Mouse (Mus musculus): ENCODE measurements around the gene Chst5. TPM values are rescaled to one million over a fixed set of nuclear protein-coding genes. Genes with fewer than 3 reads are reported as not detected.
"Not testable (repeated sequence)": the region's sequence is repeated elsewhere in the genome, so short reads cannot be mapped to it uniquely, and the experiment has no call there.

The Chst5 gene
- total RNA-seq, 2 experiments from 2014 or later, result 0.44 to 0.79 TPM

DNA sequence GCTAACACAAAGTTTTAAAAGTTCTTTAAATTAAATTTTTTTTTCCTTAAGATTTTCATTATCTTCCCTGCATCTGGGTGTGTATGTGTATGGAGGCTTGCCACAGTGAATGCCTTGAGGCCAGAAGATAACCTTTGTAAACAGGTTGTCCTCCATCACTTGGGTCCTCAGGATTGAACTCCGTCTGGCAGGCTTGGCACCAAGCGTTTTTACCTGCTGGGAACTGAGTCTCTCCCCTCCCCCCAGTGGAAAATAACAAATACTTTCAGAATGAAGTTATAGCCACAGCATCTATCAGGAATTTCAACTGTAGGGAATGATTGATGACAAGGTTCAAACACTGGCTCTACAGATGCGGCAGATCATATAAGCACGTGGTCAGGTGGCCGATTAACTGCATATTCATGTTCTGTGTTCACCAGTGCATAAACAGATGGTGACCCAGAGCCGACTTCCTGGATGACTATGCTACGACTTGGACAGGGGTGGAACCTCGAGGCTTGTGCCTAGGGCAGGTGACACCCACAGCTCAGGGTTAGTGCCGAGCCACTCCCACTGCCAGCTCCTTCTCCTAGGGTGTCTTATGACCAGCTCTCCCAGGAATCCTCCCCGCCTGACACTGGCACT is 29.4 kb upstream of the Chst5 start:
- DNase-seq (ENCODE audit: low spot score in 2 of 2), result no peak
- H3K27ac ChIP-seq, result peak overlapping the region; percentile 92
- H3K4me3 ChIP-seq, result peak overlapping the region; percentile 91
- no peak for TF ChIP-seq CTCF (conservative IDR thresholded peaks at IDR 0.05)

DNA sequence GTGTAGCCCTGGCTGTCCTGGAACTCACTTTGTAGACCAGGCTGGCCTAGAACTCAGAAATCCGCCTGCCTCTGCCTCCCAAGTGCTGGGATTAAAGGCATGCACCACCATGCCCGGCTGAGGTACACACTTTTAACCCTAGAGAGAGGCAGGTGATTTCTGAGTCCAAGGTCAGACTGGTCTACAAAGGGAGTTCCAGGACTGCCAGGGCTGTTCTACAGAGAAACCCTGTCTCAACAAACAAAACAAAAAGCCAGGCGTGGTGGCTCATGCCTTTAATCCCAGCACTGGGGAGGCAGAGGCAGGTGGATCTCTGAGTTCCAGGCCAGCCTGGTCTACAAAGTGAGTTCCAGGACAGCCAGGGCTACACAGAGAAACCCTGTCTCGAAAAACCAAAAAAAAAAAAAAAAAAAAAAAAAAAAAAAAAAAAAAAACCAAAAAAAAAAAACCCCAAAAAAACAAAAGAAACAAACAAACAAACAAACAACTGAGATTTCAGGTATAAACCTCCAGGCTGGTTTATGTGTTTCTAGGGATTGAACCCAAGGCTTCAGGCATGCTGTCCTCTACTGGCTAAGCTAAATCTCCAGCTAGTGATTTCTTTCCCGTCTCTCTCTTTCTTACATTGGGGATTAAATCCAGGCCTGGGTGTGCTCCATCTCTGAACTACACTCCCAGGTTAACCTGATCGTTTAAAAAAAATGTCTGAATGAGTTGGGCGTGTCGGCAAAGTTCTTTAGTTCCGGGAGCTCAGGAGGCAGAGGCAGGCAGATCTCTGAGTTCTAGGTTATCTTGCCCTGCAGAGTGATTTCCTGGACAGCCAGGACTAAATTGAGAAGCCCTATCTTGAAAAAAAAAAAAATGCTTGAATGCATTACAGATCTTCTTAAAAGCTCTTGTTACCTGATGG is 28.1 kb upstream of the Chst5 start:
- H3K27ac ChIP-seq; DNase-seq (ENCODE audit: low spot score in 2 of 2); H3K4me3 ChIP-seq: not testable (repeated sequence)

DNA sequence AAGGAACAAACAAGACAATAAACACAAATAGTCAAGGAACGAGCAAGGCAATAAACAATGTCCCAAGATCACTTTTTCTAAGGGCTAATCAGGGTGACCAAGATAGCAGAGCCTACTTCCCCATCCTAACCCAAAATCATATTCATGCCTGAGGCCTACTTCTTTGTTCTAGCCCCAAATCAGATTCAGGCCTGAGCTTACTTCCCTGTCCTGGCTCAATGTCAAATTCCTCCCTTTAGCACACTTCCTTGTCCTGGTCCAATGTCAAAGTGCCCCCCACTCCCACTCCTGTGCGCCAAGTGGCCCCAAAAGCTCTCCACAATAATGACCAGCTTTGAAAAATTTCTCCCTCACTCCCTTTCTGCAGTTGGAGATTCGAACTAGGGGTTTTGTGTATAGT is 26.9 kb upstream of the Chst5 start:
- TF ChIP-seq CTCF (conservative IDR thresholded peaks at IDR 0.05), result no peak
- no peak for DNase-seq (ENCODE audit: low spot score in 2 of 2)
- H3K27ac ChIP-seq, result no peak overlapping the region
- no peak overlapping the region for H3K4me3 ChIP-seq

DNA sequence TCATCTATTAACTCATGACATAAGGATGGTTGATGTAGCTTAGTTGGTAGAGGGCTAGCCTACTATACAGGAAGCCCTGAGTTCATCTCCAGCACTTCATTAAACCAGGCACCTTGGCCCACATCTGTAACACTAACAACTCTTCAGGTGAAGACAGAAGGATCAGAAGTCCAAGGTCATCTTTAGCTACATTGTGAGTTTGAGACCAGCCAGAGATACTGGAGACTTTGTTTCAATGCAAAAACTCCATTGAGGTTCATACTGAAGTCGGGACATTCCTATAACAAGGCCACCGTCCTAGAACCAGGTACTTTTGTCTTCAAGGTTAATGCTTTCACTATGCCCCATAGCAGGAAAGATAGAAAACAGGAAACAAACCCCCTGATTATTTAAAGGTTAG is 24.0 kb upstream of the Chst5 start:
- no peak for DNase-seq (ENCODE audit: low spot score in 2 of 2)
- peak overlapping the region; percentile 91; the same call in 1 of the 2 replicates for H3K4me3 ChIP-seq
- H3K27ac ChIP-seq, result peak overlapping the region; percentile 93; the same call in 1 of the 2 replicates
- TF ChIP-seq CTCF (conservative IDR thresholded peaks at IDR 0.05), result no peak

DNA sequence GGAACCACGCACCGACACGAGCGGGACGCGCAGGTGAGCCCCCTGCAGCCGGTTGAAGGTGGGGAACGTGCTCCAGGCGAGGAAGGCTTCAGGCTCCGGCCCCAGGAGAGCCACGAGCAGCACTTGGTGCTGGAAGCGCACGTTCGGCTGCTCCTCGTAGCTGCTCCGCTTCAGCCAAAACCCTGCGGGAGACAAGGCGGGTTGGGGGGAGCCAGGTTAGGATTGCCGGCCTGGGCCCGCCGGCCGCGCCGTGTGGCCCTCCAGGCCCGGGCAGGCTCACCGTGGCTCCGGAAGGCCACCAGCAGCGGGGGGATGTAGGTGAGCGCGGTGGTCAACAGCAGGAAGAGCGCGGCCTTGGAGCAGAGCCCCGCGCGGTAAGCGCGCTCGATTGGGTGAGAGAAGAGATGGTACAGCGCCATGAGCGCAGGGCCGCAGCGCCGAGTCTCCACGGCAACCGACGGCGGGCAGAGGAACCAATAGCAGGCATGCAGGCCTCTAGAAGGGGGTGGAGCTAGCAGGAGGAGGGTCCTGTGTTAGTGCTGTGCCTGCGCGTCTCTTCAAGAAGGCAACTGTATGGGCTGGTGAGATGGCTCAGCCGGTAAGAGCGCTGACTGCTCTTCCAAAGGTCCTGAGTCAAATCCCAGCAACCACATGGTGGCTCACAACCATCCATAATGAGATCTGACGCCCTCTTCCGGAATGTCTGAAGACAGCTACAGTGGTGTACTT is 23.3 kb upstream of the Chst5 start, which contains the start of gene Tmem231:
TSS of gene Tmem231 (minus strand) at position 534 of the 729 bp plus-strand sequence.
- H3K27ac ChIP-seq, result peak within 1 kb of the TSS; percentile 93
- peak; percentile 53 for TF ChIP-seq CTCF (conservative IDR thresholded peaks at IDR 0.05)
- DNase-seq (ENCODE audit: low spot score in 2 of 2), result peak; percentile 86 to 94
- H3K4me3 ChIP-seq, result peak within 1 kb of the TSS; percentile 91

DNA sequence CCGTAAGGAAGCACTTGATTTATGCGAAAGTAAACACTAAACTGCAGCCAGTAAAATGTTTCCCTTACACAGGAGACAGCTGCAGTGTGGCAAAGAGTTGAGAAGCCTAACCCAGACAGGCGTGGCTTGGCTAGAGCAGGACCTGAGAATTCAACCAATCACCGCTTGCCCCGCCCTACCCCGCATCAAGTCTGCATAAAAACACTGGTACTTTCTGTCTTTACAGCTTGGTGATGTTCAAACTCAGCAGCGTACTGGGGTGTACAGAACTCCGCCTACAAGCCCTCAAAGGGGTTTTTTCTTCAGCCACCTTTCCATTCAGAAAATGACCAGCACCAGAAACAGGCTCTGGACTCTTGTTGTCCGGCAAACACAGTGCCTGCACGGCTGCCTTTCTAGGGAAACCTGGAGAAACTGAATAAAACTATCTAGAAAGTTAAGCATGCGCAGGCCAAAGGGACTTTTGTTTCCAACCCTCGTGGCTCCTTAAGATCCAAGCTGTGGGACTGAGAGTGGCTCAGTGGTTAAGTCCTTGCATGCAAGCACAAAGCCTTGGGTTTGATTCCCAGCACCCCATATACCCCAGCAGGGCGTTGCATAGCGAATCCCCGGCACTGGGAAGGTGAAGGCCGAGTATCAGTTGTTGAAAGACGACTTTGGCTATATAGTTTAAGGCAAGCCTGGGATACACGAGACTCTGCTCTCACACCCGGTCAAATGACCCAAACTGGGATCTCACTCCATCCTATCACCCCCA is 22.5 kb upstream of the Chst5 start:
- Histone ChIP-seq H3K4me3 (peak overlapping the region; percentile 91), H3K27ac (peak overlapping the region; percentile 93)
- no peak for TF ChIP-seq CTCF (conservative IDR thresholded peaks at IDR 0.05)
- DNase-seq (ENCODE audit: low spot score in 2 of 2), result peak in 1 of 2 experiments; percentile 13

DNA sequence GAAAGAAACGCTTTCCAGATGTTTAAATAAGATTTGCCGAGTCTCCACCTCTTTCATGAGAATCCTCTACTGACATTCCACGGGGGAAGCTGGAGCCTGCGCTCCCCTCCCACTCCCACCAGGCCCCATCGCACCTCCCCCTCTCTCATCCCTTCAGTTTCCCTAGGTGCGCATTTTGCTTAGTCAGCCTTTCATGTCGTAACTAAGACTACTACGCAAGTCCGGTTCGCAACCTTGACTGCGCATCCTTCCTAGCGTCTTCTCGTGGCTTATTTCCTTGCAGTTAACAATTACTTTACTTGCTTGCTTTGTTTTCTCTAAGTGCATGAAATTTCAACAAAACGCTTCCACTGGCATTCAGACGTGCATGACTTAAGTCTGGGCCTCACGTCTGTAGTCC is 21.5 kb upstream of the Chst5 start:
- H3K4me3 ChIP-seq, result no peak overlapping the region
- no peak for DNase-seq (ENCODE audit: low spot score in 2 of 2)
- H3K27ac ChIP-seq, result no peak overlapping the region
- TF ChIP-seq CTCF (conservative IDR thresholded peaks at IDR 0.05), result no peak

DNA sequence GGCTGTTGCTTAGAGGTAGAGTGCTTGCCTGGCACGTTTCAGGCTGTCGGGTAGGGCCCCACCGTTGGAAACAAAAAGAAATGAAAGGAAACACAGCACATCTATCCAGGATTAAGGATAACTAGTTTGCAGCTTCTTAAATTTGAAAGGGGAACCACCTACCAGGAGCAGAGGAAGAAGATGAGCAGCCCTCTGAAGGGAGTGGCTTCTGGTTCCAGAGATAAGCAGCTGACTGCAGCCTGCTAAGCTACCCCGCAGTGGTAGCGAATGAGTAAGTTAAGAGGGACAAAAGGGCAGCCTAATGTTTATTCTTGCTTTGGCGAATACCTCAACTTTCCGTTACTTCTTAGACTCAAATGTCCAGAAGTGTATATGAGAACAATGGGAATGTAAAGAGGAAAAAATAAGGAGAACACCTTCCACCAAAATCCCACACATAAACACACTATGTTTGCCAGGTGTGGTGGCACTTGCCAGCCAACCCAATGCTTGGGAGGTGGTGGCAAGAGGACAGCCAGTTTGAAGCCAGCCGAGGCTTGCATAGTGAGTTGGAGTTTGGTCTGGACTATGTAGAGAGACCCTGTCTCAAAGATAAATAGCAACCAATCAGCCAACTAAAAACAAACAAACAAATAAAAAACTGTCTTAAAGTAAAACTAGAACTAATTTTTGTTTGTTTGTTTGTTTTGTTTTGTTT is 19.5 kb upstream of the Chst5 start:
- TF ChIP-seq CTCF (conservative IDR thresholded peaks at IDR 0.05), result no peak
- Histone ChIP-seq H3K27ac (no peak overlapping the region), H3K4me3 (no peak overlapping the region)
- no peak for DNase-seq (ENCODE audit: low spot score in 2 of 2)

DNA sequence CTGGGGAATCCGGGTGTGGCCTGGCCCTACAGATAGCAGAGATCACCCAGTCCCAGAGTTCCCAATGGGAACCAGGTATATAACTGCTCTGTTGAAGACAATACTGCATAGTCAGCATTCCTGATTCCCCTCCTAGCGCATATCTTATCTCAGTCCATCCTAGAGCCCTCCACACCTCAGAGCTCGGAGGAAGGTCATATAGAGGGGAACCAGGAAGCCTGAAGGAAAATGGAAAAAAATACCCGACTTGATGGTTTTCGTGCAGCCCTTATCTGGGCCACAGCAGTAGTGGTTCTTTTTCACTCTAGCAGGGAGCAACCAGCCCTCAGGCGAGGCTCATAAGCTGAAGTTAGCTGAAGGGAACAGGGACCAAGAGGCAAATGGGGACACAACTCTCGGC is 14.7 kb upstream of the Chst5 start:
- H3K4me3 ChIP-seq, result no peak overlapping the region
- DNase-seq (ENCODE audit: low spot score in 2 of 2), result no peak
- no peak for TF ChIP-seq CTCF (conservative IDR thresholded peaks at IDR 0.05)
- no peak overlapping the region for H3K27ac ChIP-seq

DNA sequence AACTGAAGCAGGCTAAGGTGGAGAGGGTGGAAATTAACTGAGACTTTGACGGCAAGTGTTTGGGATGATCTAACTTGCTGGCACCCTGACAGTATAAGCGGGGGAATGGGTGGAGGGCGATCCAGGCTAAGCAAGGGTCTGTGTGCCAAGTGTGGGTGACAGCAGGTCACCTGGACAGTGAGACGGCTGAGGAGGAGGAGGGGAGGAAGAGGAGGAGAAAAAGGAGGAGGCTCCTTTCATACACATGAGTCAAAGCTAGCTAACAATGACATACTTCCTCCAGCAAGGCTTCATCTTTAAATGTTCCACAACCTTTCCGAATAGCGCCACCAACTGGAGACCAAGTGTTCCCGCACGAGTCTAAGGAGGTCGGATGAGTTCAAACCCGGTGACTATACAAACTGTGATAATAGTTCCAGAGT is 13.1 kb upstream of the Chst5 start:
- DNase-seq (ENCODE audit: low spot score in 2 of 2), result peak; percentile 60 to 63
- H3K4me3 ChIP-seq, result peak overlapping the region; percentile 50
- H3K27ac ChIP-seq, result 0 out of 2 replicates have a peak overlapping the region, but pooled peaks have one; percentile 16
- peak; percentile 81 for TF ChIP-seq CTCF (conservative IDR thresholded peaks at IDR 0.05)

DNA sequence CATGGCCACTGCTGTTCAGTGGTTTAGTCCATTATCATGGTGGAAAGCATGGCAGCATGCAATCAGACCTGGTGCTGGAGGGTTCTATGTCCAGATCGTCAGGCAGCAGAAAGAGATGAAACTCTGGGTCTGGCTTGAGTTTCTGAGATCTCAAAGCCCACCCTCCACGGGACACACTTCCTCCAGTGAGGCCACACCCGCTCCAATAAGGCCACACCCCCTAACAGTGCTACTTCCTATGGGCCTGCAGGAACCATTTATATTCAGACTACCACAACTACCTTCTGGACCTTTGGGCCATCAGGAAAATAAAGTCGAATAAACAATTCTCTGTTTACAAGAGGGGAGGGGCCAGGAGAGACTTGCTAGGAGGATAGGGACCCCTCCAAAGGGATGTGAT is 10.7 kb upstream of the Chst5 start:
- no peak for TF ChIP-seq CTCF (conservative IDR thresholded peaks at IDR 0.05)
- Histone ChIP-seq H3K27ac (no peak overlapping the region), H3K4me3 (no peak overlapping the region)
- DNase-seq (ENCODE audit: low spot score in 2 of 2), result no peak

DNA sequence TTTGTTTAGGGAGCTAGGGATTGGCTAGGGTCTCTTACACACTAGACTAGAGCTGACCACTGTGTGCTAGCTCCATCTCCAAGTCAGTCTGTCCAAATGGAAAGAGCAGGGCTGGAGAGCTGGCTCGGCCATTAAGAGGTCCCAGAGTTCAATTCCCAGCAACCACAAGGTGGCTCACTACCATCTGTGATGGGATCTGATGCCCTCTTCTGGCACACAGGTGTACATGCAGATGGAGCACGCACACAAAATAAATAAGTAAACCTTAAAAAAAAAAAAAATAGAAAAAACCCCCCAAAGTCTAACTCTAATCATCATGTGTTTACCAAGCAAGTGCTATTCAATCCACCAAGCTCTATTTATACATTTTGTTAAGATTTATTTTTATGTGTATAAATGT is 9.4 kb upstream of the Chst5 start:
- TF ChIP-seq CTCF (conservative IDR thresholded peaks at IDR 0.05), result peak; percentile 53
- Histone ChIP-seq H3K4me3 (no peak overlapping the region), H3K27ac (no peak overlapping the region)
- no peak for DNase-seq (ENCODE audit: low spot score in 2 of 2)

Measured in layer of hippocampus, adult 2 months (tissue).